Mouse (Mus musculus): Measurements from ENCODE around the gene Tbx2. TPM values are rescaled to one million over a fixed set of nuclear protein-coding genes. Genes with fewer than 3 reads are reported as not detected.

Tbx2 gene
- total and polyA plus RNA-seq, 3 experiments: 0.01 TPM; not detected in 2

GRCm38 (mm10) chr11:85850758-85851157, 18.4 kb downstream of the Tbx2 start:
- Histone ChIP-seq H3K4me1 (ENCODE audit: control insufficient read depth in 1 of 2, insufficient read depth in 2 of 2, low read length in 2 of 2) (peaks cover 4 to 9% of the 10 kb centered on the region in 2 experiments; a peak in 2 of 4 replicates), H3K27ac (ENCODE audit: control insufficient read depth, low read depth, low read length) (no peak overlapping the region), H3K9ac (ENCODE audit: control insufficient read depth, low read depth, low read length, poor library complexity, severe bottlenecking) (no peak overlapping the region), H3K36me3 (ENCODE audit: control insufficient read depth in 1 of 2, insufficient read depth in 2 of 2, low read length in 2 of 2) (no peaks in the 10 kb centered on the region), H3K4me3 (ENCODE audit: control insufficient read depth in 1 of 2, insufficient read depth in 1 of 2, low read depth in 2 of 2, low read length in 2 of 2) (no peak overlapping the region), H3K9me3 (replicated peaks; ENCODE audit: insufficient read depth, low read length) (no peaks in the 10 kb centered on the region), H3K79me2 (ENCODE audit: control insufficient read depth, insufficient read depth, low read length, poor library complexity) (no peaks in the 10 kb centered on the region), H3K27me3 (ENCODE audit: control insufficient read depth in 1 of 2, insufficient read depth in 2 of 2, low read length in 2 of 2) (no peaks in the 10 kb centered on the region)
- DNase-seq (ENCODE audit: low read depth, low spot score): peak; percentile 68
- TF ChIP-seq CTCF (IDR thresholded peaks at IDR 0.05 in 2 of 3, conservative IDR thresholded peaks at IDR 0.05 in 1 of 3; ENCODE audit: control insufficient read depth in 1 of 3, insufficient read depth in 1 of 3, low read depth in 2 of 3, low read length in 3 of 3, poor library complexity in 1 of 3, severe bottlenecking in 1 of 3) (peak; percentile 66 to 78 (median 75)), HCFC1 (IDR thresholded peaks at IDR 0.05; ENCODE audit: low read depth, low read length) (no peak), ETS1 (IDR thresholded peaks at IDR 0.05; ENCODE audit: low read depth, low read length) (no peak), ZC3H11A (IDR thresholded peaks at IDR 0.05; ENCODE audit: low read depth, low read length) (peak; percentile 70), RAD21 (IDR thresholded peaks at IDR 0.05; ENCODE audit: low read depth, low read length) (peak; percentile 57), SMC3 (IDR thresholded peaks at IDR 0.05; ENCODE audit: low read depth, low read length) (peak; percentile 83), MAFK (IDR thresholded peaks at IDR 0.05; ENCODE audit: borderline replicate concordance, low read depth, low read length) (no peak)

GRCm38 (mm10) chr11:85857997-85858698, 25.8 kb downstream of the Tbx2 start:
- H3K27me3 ChIP-seq (ENCODE audit: control insufficient read depth in 1 of 2, insufficient read depth in 2 of 2, low read length in 2 of 2): no peaks in the 10 kb centered on the region
- H3K79me2 ChIP-seq (ENCODE audit: control insufficient read depth, insufficient read depth, low read length, poor library complexity): no peaks in the 10 kb centered on the region
- H3K9ac ChIP-seq (ENCODE audit: control insufficient read depth, low read depth, low read length, poor library complexity, severe bottlenecking): no peak overlapping the region
- no peak overlapping the region for H3K27ac ChIP-seq (ENCODE audit: control insufficient read depth, low read depth, low read length)
- no peaks in the 10 kb centered on the region for H3K4me1 ChIP-seq (ENCODE audit: control insufficient read depth in 1 of 2, insufficient read depth in 2 of 2, low read length in 2 of 2)
- no peak for TF ChIP-seq ZKSCAN1 (IDR thresholded peaks at IDR 0.05; ENCODE audit: low read depth, low read length)
- no peak for TF ChIP-seq MAX (IDR thresholded peaks at IDR 0.05; ENCODE audit: low read length)
- no peak for TF ChIP-seq SMC3 (IDR thresholded peaks at IDR 0.05; ENCODE audit: low read depth, low read length)
- no peak for TF ChIP-seq MAFK (IDR thresholded peaks at IDR 0.05; ENCODE audit: borderline replicate concordance, low read depth, low read length)
- no peak for TF ChIP-seq MXI1 (IDR thresholded peaks at IDR 0.05; ENCODE audit: low read depth, low read length)
- no peak for TF ChIP-seq GABPA (IDR thresholded peaks at IDR 0.05; ENCODE audit: low read depth, low read length)
- no peak for TF ChIP-seq USF1 (IDR thresholded peaks at IDR 0.05; ENCODE audit: low read depth, low read length)
- no peak for TF ChIP-seq UBTF (IDR thresholded peaks at IDR 0.05; ENCODE audit: borderline replicate concordance, insufficient read depth, low read depth, low read length)
- TF ChIP-seq TAL1 (IDR thresholded peaks at IDR 0.05; ENCODE audit: low read length): no peak
- no peak for TF ChIP-seq GATA1 (IDR thresholded peaks at IDR 0.05; ENCODE audit: low read depth, low read length)
- TF ChIP-seq ZNF384 (IDR thresholded peaks at IDR 0.05; ENCODE audit: low read depth, low read length): no peak
- TF ChIP-seq NRF1 (IDR thresholded peaks at IDR 0.05; ENCODE audit: insufficient read depth, low read depth, low read length, poor library complexity, severe bottlenecking): no peak
- no peaks in the 10 kb centered on the region for H3K9me3 ChIP-seq (replicated peaks; ENCODE audit: insufficient read depth, low read length)
- H3K36me3 ChIP-seq (ENCODE audit: control insufficient read depth in 1 of 2, insufficient read depth in 2 of 2, low read length in 2 of 2): no peaks in the 10 kb centered on the region
- H3K4me3 ChIP-seq (ENCODE audit: control insufficient read depth in 1 of 2, insufficient read depth in 1 of 2, low read depth in 2 of 2, low read length in 2 of 2): no peak overlapping the region
- no peak for DNase-seq (ENCODE audit: low read depth, low spot score)

Data from MEL (cell line).